ENCODE assay signal across 25 mouse cellular contexts in genomic region chr1:41705692-41706091, GRCm38 (mm10).
A peak's percentile ranks its signal among the peaks of the same experiment; 100 is the strongest.
DNase-seq lines count a peak whose midpoint lies in the region; ATAC-seq and TF ChIP-seq lines count a peak whose summit lies in the region.
"Had no signal": no experiment of that assay in that cellular context is flagged by ENCODE, and none has a peak within 500 bp of the region (broad histone marks: within the 10 kb centered on the region; RNA-seq: fewer than 3 reads in every experiment).

No protein-coding gene starts in this region.

- no peak for TF ChIP-seq CTCF in lung, adult 2 months (IDR thresholded peaks at IDR 0.05; ENCODE audit: insufficient read depth, low read length)

- DNase-seq in heart, postnatal 14 days: no peak
- DNase-seq in lung, adult 2 months: no peak
- DNase-seq in fibroblast of lung, adult 2 months (ENCODE audit: low read depth): peak; percentile 39
- DNase-seq in lung, postnatal 36 days: peak; percentile 11
- no peak for DNase-seq in left cerebral cortex, postnatal 36 days (ENCODE audit: low spot score in 2 of 2)
- DNase-seq in forebrain, embryonic 14.5 days (ENCODE audit: low spot score): no peak
- DNase-seq: adrenal gland, postnatal 25 days; B cell, adult 2 months; cerebellum, adult 18-20 months; cerebellum, adult 9-11 months; cerebellum, postnatal 36 days; heart, adult 2 months; heart, postnatal 4 days; kidney, adult 11 months had no signal

- H3K36me3 ChIP-seq in heart, embryonic 16.5 days (ENCODE audit: control insufficient read depth, insufficient read depth): no peaks in the 10 kb centered on the region
- no peaks in the 10 kb centered on the region for H3K36me3 ChIP-seq in lung, embryonic 16.5 days (ENCODE audit: control insufficient read depth, insufficient read depth, low read length)
- H3K36me3 ChIP-seq in forebrain, embryonic 14.5 days (ENCODE audit: control insufficient read depth, insufficient read depth, low read length): no peaks in the 10 kb centered on the region
- H3K36me3 ChIP-seq: embryonic facial prominence, embryonic 15.5 days; forebrain, embryonic 12.5 days; G1E; heart, embryonic 13.5 days; hindbrain, embryonic 12.5 days had no signal

- ATAC-seq in heart, embryonic 16.5 days (replicated peaks; ENCODE audit: extremely low read depth, insufficient read depth, low FRiP score): peak; percentile 67; the same call in 1 of the 2 replicates
- ATAC-seq in lung, embryonic 16.5 days (ENCODE audit: low read depth): peak; percentile 56; the same call in 1 of the 2 replicates
- no peak for ATAC-seq in forebrain, embryonic 14.5 days
- ATAC-seq: activated CD4-positive, CD25-positive, alpha-beta regulatory T cell, adult 4 months; CD4-positive, CD25-positive, alpha-beta regulatory T cell, adult 4 months; hindbrain, embryonic 16.5 days; Patski had no signal

- no peak overlapping the region for H3K4me2 ChIP-seq in heart, embryonic 16.5 days (ENCODE audit: low read depth, low read length)
- no peak overlapping the region for H3K4me2 ChIP-seq in lung, embryonic 16.5 days (ENCODE audit: low read depth, low read length)
- H3K4me2 ChIP-seq in forebrain, embryonic 14.5 days (ENCODE audit: low read length): no peak overlapping the region
- H3K4me2 ChIP-seq: embryonic facial prominence, embryonic 15.5 days; forebrain, embryonic 12.5 days; heart, embryonic 13.5 days; hindbrain, embryonic 12.5 days had no signal

- H3K4me3 ChIP-seq in heart, embryonic 16.5 days (ENCODE audit: low read length): no peak overlapping the region
- H3K4me3 ChIP-seq in lung, embryonic 16.5 days (ENCODE audit: low read length): no peak overlapping the region
- no peak overlapping the region for H3K4me3 ChIP-seq in lung, adult 2 months (replicated peaks; ENCODE audit: extremely low read depth, low read depth, low read length)
- H3K4me3 ChIP-seq in forebrain, embryonic 14.5 days (ENCODE audit: low read depth, low read length): no peak overlapping the region
- H3K4me3 ChIP-seq: embryonic facial prominence, embryonic 15.5 days; forebrain, embryonic 12.5 days; heart, adult 2 months; heart, embryonic 13.5 days; hindbrain, embryonic 12.5 days had no signal

- H3K27me3 ChIP-seq in heart, embryonic 16.5 days (ENCODE audit: control insufficient read depth, insufficient read depth, low read length): no peaks in the 10 kb centered on the region
- H3K27me3 ChIP-seq in lung, embryonic 16.5 days (ENCODE audit: control insufficient read depth, insufficient read depth, low read depth, low read length): no peaks in the 10 kb centered on the region
- H3K27me3 ChIP-seq in forebrain, embryonic 14.5 days (replicated peaks; ENCODE audit: control insufficient read depth, insufficient read depth, low read length): no peaks in the 10 kb centered on the region
- H3K27me3 ChIP-seq: embryonic facial prominence, embryonic 15.5 days; forebrain, embryonic 12.5 days; heart, embryonic 13.5 days; hindbrain, embryonic 12.5 days had no signal

- no peak for TF ChIP-seq POLR2A in lung, adult 2 months (IDR thresholded peaks at IDR 0.05; ENCODE audit: borderline replicate concordance, extremely low read depth, low read depth, low read length)

- no peak overlapping the region for H3K27ac ChIP-seq in heart, embryonic 16.5 days (ENCODE audit: low read length)
- H3K27ac ChIP-seq in lung, embryonic 16.5 days (ENCODE audit: low read length): no peak overlapping the region
- H3K27ac ChIP-seq in forebrain, embryonic 14.5 days (ENCODE audit: low read depth, low read length): no peak overlapping the region
- H3K27ac ChIP-seq: embryonic facial prominence, embryonic 15.5 days; forebrain, embryonic 12.5 days; heart, adult 2 months; heart, embryonic 13.5 days; hindbrain, embryonic 12.5 days had no signal

- intact Hi-C loops in heart, postnatal 14 days (cut with DNase I): no loop called here
- intact Hi-C loops in left cerebral cortex, postnatal 36 days (cut with DNase I): no loop called here

- 22% methylated on average over 3 of the region's 3 CpGs for WGBS in heart, embryonic 16.5 days
- WGBS in lung, embryonic 16.5 days: 10% methylated on average over 3 of the region's 3 CpGs
- 19% methylated on average over 3 of the region's 3 CpGs for WGBS in lung, adult 2 months
- WGBS in forebrain, embryonic 14.5 days: 71% methylated on average over 3 of the region's 3 CpGs

- no peak overlapping the region for H3K9ac ChIP-seq in heart, embryonic 16.5 days (ENCODE audit: low read length)
- no peak overlapping the region for H3K9ac ChIP-seq in lung, embryonic 16.5 days (ENCODE audit: low read length)
- H3K9ac ChIP-seq in forebrain, embryonic 14.5 days (ENCODE audit: low read length): no peak overlapping the region
- H3K9ac ChIP-seq: embryonic facial prominence, embryonic 15.5 days; forebrain, embryonic 12.5 days; heart, embryonic 13.5 days; hindbrain, embryonic 12.5 days had no signal

- no peaks in the 10 kb centered on the region for H3K9me3 ChIP-seq in heart, embryonic 16.5 days (replicated peaks; ENCODE audit: control insufficient read depth, low read length)
- no peaks in the 10 kb centered on the region for H3K9me3 ChIP-seq in lung, embryonic 16.5 days (ENCODE audit: control insufficient read depth, low read length)
- H3K9me3 ChIP-seq in forebrain, embryonic 14.5 days (replicated peaks; ENCODE audit: control insufficient read depth, low read length): no peaks in the 10 kb centered on the region
- H3K9me3 ChIP-seq: embryonic facial prominence, embryonic 15.5 days; forebrain, embryonic 12.5 days; heart, embryonic 13.5 days; hindbrain, embryonic 12.5 days had no signal

- no peaks in the 10 kb centered on the region for H3K4me1 ChIP-seq in heart, embryonic 16.5 days (ENCODE audit: control insufficient read depth, insufficient read depth, low read length)
- no peaks in the 10 kb centered on the region for H3K4me1 ChIP-seq in lung, embryonic 16.5 days (replicated peaks; ENCODE audit: control insufficient read depth, insufficient read depth, low read length)
- no peaks in the 10 kb centered on the region for H3K4me1 ChIP-seq in lung, adult 2 months (ENCODE audit: control insufficient read depth, insufficient read depth, low read length)
- H3K4me1 ChIP-seq in forebrain, embryonic 14.5 days (ENCODE audit: control insufficient read depth, insufficient read depth, low read length): no peaks in the 10 kb centered on the region
- H3K4me1 ChIP-seq: embryonic facial prominence, embryonic 15.5 days; forebrain, embryonic 12.5 days; hindbrain, embryonic 12.5 days had no signal

Comparison
In these comparisons a context has a peak if more than half of its experiments do, and no peak if none do; other contexts are left out.
1. DNase-seq: peak in fibroblast of lung, adult 2 months (single experiment) and lung, postnatal 36 days (single experiment); none in heart, postnatal 14 days (0 of 2), lung, adult 2 months (single experiment), left cerebral cortex, postnatal 36 days (0 of 2) and forebrain, embryonic 14.5 days (single experiment).